Mouse (Mus musculus) retina, adult 2 months (tissue): Measurements from ENCODE around the gene Il11ra2.
"Not testable (repeated sequence)": the region's sequence is repeated elsewhere in the genome, so short reads cannot be mapped to it uniquely, and the experiment has no call there.

Experiments used
- DNase-seq: peaks from one replicate; pipeline ENCODE4 v3.0.0-alpha.2; 2012; ENCODE audit warnings: low read depth, low spot score

Gene Il11ra2

DNA sequence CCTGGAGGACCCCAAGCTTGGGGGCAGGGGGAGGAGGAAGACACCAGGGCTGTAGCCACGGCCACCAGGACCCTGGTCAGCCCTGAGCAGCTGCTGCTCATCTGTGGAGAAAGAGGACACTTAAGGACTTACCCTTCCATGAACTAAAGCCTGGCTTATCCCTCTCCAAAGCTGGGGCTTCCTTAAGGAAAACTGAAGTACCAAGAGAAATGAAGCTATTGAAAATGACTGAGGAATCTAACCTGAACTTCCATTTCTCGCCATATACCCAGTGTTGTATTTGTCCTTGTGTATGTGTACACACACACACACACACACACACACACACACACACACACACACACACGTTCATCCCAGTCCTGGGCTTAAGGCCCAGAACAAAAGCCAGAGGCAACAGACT lies at the start of gene Il11ra2:
Il11ra2 (minus strand) TSS at position 101 of the 400 bp plus-strand sequence.
- DNase-seq: not testable (repeated sequence)

DNA sequence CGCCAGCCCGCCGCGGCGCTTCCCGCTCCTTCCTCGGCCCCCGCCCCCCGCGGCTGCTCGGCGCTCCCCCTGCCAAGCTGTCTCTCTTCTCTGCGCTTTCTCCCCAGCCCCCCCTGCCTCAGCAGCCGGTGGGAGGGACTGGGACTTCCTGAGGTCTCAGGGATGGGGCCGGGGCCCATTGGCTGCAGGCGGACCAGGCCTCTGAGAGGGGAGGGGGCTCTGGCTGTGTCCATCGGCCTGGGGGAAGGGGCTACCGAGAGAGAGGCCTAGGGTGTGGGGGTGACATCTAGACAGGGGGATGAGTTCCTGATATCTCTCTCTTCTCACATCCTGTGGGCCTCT lies 20.5 kb upstream of the Il11ra2 start:
- not testable (repeated sequence) for DNase-seq

DNA sequence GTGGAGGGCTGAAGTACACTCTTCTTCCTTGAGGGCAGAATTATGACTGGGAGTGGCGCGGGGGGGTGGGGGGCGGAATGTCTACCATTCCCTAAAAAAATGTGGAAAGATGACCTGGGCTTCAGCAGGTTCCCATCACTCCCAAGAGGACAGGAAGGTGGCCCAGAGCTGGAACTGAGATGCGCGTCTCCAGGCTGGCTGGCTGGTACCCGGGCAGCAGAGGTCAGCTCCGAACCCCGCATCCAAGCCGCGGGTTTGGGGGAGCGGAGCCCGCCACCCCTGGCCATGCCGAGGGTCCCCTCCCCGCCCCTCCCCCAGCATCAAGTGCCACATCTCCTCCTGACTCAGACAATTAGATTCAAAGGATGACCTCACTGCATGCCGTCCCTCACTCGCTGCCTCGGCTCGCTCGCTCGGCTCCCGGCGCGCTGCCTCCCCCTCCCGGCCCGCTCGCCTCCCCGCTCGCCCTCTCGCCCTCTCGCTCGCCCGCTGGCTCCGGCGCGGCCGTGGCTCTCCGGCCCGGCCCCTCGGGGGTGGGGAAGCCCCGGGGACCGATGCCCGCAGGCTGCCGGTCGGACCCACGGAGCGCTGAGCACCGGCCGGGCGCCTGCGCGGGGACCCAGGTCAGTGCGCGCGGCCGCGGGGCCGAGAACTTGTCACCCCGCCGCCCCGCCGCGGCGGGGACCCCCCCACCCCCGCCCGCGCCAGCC lies 19.9 kb upstream of the Il11ra2 start:
- not testable (repeated sequence) for DNase-seq

- DNase-seq: not testable (repeated sequence)
These were observed 19.0 kb upstream of the Il11ra2 start for GRCm38 (mm10) chr4:42680374-42681356.

DNA sequence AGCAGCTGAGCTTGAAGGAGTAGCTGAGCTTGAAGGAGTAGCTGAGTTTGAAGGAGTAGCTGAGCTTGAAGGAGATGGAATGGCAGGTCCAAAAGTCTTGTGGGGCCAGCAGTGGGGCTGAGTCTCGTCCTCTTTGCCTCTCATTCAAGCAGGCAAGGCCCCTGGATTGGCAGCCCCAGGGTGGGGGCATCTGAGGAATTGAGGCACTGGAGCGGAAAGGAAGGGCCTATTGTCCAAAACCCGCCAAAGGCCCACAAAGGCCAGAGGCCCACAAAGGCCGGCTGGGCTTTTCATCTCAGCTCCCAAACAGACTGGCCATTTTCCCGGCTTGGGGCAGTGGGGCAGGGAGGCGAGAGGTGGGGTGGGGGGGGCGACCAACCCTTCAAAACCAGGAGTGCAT lies 17.7 kb upstream of the Il11ra2 start:
- DNase-seq: not testable (repeated sequence)

- DNase-seq: not testable (repeated sequence)
These were observed 13.7 kb upstream of the Il11ra2 start for GRCm38 (mm10) chr4:42675415-42675814.

GRCm38 (mm10) chr4:42654951-42655350 lies 6.7 kb downstream of the Il11ra2 start, which contains the start of gene Ccl27b:
TSS of gene Ccl27b (plus strand) at chr4:42655251.
- DNase-seq: not testable (repeated sequence)

- not testable (repeated sequence) for DNase-seq
These were observed 32.3 kb downstream of the Il11ra2 start, which contains the start of gene Gm2564 for GRCm38 (mm10) chr4:42629419-42629818. TSS of gene Gm2564 (plus strand) at chr4:42629719.

DNA sequence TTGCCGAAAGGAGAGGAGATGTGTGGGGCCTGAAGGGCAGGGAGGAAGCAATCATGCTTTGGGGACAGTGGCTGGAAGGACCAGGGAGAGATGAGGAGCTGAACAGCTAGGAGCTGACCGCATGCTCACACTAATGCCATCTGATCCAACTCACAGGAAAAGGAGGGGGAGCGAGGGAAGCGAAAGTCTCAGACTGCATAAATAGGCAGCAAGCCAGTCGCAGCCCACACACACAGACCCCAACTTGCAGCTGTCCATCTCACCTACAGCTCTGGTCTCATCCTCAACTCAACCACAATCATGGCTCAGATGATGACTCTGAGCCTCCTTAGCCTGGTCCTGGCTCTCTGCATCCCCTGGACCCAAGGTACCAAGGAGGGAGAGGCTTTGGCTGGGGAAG lies 49.8 kb downstream of the Il11ra2 start, which contains the start of gene Gm10591:
Gm10591 (plus strand) TSS at position 301 of the 400 bp plus-strand sequence.
- DNase-seq: not testable (repeated sequence)
